Mouse (Mus musculus): ENCODE results near the gene Taar9.
"Not testable (repeated sequence)": the region's sequence is repeated elsewhere in the genome, so short reads cannot be mapped to it uniquely, and the experiment has no call there.

Taar9 gene

GRCm38 (mm10) chr10:24076200-24076599 is 33.1 kb downstream of the Taar9 start, which contains the start of gene Taar8a:
TSS of gene Taar8a (plus strand) at chr10:24076500.
- not testable (repeated sequence) for DNase-seq (ENCODE audit: low read depth, low spot score)

- not testable (repeated sequence) for DNase-seq (ENCODE audit: low read depth, low spot score)
Measured at GRCm38 (mm10) chr10:24074751-24075150, 34.6 kb downstream of the Taar9 start.

DNA sequence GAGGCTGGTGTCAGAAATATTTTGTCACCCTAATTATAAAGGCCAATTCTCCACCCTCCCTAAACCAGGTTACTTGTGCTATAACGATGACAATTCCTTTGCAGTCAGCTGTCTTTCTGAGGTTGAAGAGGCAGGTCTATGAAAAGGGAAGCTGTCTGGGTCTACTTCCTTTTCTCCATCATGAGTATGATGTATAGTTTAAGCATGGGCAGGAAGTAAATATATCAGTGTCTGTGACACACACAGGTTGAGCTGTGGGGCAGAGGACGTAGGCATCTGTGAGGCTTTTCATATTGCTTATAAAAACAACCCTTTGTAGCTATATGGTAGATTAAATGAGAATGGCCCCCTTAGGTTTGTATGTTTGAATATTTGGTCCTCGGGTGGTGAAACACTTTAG is 50.3 kb downstream of the Taar9 start:
- no peak for DNase-seq (ENCODE audit: low read depth, low spot score)

All from retina, postnatal 7 days (tissue).